Mouse (Mus musculus): Measurements from ENCODE around the gene Dennd1b. TPM values are rescaled to one million over a fixed set of nuclear protein-coding genes. Genes with fewer than 3 reads are reported as not detected.
A peak's percentile ranks its signal among the peaks of the same experiment; 100 is the strongest.

Dennd1b gene
- total RNA-seq, 2 experiments from 2014 or later = 30.8 to 33.3 TPM

DNA sequence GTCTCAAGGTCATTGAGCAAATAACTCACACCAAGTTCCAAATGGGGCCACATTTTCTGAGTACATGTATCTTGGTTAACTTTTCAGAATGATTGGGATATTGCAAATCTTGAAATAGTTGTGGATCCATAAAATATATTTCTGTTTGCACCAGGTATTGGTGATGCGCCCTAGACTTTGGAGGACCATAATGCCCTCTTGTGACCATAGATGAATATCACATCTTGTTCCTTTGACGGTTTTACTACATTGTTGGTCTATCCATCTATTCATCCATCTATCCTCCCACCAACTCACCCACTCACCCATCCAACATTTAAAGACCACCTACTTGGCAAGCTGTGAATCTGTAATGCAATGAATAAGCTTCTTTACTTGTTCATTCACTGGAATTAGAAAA lies 120.1 kb downstream of the Dennd1b start:
- DNase-seq = no peak

DNA sequence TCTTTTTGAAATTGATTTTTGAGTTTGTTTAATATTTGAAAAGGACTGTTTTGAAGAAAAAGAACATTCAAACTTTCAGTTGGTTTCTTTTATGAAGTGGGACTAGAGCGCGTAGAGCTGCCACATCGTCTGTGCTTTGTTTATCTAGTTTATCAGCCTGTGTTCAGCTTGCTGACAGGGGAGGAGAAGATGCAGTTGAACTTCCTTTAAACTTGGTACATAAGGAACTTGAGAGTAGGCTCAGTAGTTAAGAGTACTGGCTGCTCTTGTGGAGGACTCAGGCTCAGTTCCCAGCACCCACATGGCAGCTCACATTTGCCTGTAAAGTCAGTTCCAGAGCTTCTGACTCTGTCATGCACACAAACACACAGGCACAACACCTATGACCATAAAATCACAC lies 124.3 kb downstream of the Dennd1b start:
- DNase-seq = no peak

- DNase-seq = no peak
Observed at GRCm38 (mm10) chr1:139090744-139091143, 127.5 kb downstream of the Dennd1b start.

- DNase-seq = no peak
Observed at GRCm38 (mm10) chr1:139091701-139092100, 128.5 kb downstream of the Dennd1b start.

DNA sequence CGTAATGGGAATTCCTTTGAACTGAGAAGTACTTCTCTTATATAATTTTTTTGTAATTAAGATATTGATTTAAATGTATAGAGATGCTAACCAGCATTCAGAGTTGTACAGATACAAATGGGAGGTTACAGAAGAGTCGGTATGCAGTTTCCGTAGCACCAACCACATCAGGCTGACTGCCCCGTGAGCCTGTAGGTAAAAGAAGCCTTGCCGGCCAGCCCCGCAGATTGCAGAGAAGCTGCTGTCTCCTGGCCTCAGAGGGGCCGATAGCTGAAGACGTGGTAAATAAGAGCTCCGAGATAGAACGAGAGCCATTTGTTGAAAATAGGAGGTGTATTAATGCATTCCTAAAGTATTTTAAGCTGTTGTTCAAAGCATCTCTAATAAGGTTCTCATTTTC lies 128.9 kb downstream of the Dennd1b start:
- no peak for DNase-seq

DNA sequence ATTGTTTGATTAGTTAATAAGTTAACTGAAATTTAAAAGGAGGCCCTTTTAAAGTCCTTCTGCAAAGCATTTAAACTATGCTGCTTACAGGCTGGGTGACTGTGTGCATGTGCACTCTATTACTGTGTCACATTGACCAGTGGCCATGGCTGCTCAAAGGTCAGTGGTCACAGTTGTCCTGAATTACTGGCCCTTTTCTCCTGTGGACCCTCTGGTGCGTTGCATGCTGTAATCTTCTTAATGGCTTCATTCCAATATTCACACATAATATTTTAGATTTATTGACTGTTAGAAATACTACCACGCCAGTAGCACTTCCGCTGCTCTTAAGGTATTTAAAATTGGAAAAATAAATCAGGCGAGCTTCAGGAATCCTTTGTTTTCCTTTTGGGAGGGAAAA lies 129.5 kb downstream of the Dennd1b start:
- no peak for DNase-seq

DNA sequence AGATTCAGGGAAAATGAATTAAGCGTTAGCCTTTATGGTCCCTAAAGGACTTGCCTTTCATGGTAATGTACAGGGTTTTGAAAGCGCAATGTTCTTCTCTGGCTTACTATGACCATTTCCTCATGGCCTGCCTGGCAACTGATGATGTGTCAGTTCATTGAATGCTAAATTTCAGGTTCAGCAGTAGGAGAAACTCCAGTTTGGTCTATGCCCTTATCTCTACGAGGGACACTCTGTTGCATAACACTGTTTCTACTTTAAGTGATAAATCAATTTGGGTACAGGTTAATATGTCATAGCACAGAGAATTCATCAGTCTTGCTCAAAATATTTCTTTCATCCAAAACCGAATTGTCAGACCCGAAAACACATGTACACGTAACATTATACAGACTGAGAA lies 133.1 kb downstream of the Dennd1b start:
- DNase-seq = no peak

GRCm38 (mm10) chr1:139098088-139098487 lies 134.9 kb downstream of the Dennd1b start:
- DNase-seq = no peak

DNA sequence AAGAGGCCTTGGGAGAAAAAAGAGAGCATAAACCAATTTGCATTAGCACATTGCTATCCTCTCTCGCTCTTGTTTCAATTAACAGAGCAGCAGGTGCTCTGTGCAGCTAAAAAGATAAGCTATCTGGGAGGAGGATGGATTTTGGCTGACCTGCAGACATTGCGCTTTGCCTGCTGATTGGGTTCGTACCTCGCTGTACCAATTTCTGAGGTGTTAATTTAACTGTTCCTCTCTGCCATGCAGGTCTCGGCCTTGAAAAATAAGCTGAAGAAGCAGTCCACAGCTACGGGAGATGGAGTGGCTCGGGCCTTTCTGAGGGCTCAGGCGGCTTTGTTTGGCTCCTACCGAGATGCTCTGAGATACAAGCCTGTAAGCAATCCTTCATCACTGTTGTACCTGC lies 138.5 kb downstream of the Dennd1b start:
- no peak for DNase-seq

- no peak for DNase-seq
Observed at GRCm38 (mm10) chr1:139108251-139108650, 145.0 kb downstream of the Dennd1b start.

DNA sequence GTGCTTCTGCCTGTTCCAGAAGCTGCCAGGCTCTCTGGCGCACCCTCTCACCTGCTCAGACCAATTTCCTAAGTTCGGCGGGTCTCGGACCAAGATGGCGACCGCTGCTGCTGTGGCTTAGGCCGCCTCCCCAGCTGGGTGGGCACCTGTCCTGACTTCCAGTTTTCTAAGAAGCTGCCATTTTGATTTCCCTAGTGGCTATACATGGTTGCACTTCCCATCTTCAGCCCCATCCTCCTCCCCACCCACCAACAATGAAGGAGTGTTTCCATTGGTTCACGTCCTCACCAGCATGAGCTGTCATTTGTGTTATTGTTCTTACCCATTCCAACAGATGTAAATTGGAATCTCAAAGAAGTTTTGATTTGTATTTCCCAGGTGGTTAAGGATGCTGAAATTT lies 159.4 kb downstream of the Dennd1b start:
- DNase-seq = no peak

DNA sequence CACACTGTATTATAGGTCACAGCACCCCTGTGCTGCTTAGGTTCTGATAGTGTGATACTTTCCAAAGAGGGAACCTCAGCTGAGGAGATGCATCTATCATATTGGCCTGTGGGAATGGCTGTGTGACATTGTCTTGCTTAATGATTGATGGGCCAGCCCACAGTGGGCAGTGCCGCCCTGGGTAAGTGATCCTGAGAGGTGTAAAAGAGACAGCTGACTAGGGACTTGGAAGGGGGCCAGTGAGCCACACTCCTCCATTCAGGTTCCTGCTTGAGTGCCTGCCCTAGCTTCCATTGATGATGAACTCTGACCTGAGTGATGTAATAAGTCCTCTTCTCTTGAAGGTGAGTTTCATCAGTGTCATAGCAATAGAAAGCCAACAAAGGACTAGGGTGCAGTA lies 176.4 kb downstream of the Dennd1b start:
- DNase-seq = no peak

GRCm38 (mm10) chr1:139145516-139145915 lies 182.3 kb downstream of the Dennd1b start:
- DNase-seq = no peak

DNA sequence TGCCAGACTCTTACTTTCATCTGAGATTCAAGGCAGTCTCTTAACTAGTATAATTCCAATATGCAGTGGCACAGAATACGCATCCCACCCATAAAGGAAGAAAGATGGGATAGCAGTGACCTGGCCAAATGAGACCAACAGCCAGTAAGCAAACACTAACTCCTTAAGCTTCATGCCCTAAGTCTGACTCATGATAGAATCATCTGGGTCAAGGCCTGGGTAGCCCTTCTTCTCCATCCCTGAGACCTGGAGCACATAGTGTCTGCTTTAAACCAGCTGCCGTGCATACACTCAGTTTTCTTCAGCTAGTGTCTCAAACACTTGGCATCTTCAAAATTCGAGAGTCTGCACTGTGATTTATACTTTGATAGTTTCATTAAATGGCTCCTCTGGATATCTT lies 183.1 kb downstream of the Dennd1b start:
- no peak for DNase-seq

DNA sequence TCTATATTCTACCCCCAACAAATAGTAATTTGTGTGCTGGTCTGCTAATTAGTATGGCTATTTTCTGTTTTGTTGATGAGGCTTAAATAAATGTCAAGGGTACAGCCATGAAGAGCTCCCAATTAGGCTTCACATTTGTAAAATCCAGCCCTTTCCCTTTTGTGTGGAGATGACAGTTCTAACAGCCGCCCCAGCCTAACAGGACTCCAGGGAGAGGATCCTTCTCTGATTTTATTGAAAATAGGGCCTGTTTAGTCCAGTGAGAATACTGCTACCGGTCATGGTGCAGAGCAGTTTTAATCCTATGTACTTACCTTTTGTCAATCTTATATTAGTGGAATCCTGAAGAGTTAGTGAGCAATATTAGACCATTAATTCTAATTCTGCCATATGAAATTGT lies 189.8 kb downstream of the Dennd1b start:
- DNase-seq = no peak

- no peak for DNase-seq
Observed at GRCm38 (mm10) chr1:139153493-139153892, 190.3 kb downstream of the Dennd1b start.

- DNase-seq = peak; percentile 14
Observed at GRCm38 (mm10) chr1:139156397-139156796, 193.2 kb downstream of the Dennd1b start.

DNA sequence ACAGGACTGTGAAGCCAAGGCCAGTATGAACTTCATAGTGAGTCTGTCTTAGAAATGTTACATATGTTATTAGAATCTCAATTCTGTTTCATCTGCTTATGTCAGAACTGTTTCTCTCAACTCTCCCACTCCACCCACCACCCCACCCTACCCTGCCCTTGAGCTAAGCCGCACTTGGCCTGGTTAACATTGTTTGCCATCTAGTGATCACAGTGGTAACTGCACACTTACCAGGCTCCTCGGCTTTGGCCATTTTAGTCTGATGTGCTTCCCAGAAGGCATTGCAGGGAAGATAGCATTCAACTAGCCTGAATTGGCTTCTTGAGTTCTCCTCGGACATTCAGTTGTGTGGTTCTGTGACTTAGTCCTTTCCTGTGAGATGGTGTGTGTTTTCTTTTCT lies 198.4 kb downstream of the Dennd1b start:
- DNase-seq = peak; percentile 13

GRCm38 (mm10) chr1:139162814-139163213 lies 199.6 kb downstream of the Dennd1b start:
- peak; percentile 32 for DNase-seq

DNA sequence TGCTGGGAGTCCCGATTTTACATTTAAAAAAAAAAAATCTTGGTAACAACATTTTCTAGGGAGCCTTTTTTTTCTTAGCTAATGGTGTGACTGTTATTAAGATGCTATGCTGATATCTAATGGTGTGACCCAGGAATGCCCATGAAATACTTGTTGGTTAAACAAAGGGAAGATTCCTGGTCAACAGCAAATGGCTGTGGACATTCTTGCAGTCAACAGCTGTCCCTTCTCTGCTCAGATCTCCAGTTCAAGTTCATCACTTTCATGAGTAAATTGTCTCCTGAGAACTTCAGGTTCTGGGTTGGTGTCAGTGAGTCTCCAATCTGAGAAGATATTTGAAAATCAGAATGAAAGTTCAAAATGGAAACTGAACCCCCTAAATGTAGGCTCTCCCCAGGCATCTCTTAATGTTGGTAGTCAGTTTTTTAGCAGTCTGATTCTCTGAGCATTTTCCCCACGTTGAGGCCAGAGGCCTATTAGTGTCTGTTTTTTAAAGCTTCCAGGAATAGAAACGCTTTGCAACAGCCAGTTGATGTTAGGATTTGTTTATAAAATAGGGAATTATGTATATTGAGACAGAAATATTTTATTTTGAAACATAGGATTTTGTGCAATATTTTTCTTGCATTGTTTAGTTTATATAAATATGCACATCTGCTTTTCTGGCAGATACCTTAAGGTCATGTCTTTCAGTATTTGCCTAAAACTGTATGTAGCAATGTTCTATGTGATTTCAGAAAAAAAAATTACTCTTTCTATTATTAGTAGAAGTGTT lies 211.0 kb downstream of the Dennd1b start:
- no peak for DNase-seq

GRCm38 (mm10) chr1:139179707-139180106 lies 216.5 kb downstream of the Dennd1b start:
- no peak for DNase-seq

DNA sequence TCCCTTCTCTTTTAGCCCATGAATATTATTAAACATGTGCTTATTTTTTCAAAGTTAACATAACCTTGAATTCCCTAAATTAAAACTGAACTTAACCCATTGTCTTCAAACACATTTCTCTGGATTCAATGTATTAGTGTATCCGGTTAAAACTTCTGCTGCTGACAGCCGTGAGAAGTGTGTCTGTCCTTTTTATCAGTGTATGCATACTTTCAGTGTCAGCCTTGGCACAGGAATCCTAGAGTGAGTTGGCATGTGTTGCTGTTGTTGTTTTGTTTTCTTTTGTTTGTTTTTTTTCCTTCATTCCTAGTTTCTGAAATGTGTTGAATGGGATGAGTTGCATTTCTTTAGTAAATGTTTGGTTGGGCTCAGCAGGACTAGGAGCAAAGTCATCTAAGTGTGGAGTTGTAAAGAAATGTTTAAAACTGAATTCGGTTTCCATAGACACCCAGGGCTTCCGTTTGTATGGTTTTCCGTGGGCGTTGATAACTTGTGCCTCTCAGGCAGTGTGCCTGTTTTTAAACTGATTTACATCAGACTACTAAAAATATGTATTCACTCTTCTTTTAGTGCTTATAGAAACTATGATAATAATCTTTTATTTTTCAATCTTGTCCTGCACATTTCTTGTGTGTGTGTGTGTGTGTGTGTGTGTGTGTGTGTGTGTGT lies 217.4 kb downstream of the Dennd1b start:
- no peak for DNase-seq

- DNase-seq = no peak
Observed at GRCm38 (mm10) chr1:139192635-139193034, 229.4 kb downstream of the Dennd1b start.

DNA sequence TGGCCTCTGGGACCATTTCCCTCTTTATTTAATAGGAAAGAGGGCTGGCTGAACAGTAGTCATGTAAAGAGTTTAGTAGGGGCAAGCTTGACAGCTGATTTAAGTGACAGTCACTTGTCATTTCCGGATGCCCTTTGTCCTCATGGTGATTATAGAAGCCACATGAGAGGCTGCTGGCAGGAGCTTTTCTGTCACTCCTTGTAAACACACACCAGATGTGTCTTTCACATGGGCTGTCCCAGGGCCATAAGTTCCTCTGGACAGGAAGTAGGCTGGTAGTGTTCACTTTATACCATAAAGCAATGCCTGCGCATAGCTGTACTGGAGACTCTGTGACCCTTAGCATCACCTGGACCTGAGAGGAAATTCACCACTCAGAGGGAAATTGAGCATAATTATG lies 230.8 kb downstream of the Dennd1b start:
- DNase-seq = no peak

Measured in heart, postnatal 4 days (tissue).